Mouse (Mus musculus): ENCODE data around the gene Reep3. TPM values are rescaled to one million over a fixed set of nuclear protein-coding genes. Genes with fewer than 3 reads are reported as not detected.

Gene Reep3
- total and polyA plus RNA-seq, 3 experiments, result 21.8 to 23.3 (median 23.2) TPM

DNA sequence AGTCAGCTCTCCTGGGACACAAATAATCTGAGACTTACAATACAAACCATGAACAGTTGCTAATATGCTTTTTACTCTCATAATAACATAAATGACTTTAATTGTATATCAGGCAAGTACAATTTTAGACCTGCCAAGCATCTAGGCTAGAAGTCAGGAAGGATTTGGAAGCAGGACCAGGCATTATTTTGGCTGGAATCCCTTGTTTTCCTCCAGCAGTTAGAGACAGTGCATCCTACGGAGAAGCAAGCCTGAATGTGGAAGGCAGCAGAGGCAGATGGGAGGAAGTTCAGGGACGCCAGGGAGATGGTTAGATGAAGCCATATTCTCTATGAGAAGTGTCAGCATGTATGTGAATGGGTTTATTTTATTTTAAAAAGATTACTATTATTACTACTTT, 79.4 kb downstream of the Reep3 start:
- no peaks in the 10 kb centered on the region for H3K27me3 ChIP-seq (replicated peaks)
- no peak overlapping the region for H3K9ac ChIP-seq (ENCODE audit: insufficient read depth, low read depth)
- H3K4me2 ChIP-seq (ENCODE audit: insufficient read depth, low read depth, poor library complexity, severe bottlenecking), result no peak overlapping the region
- in situ Hi-C loops (cut with MboI; ENCODE audit: low pct_ligation_motif_present, low pct_unique_long_range_greater_than_20kb, low sequenced_read_pairs) (no loop called here), dilution Hi-C loops (cut with MboI; ENCODE audit: extremely low pct_ligation_motif_present, extremely low pct_unique_long_range_greater_than_20kb, low sequenced_read_pairs) (no loop called here)
- no peak for DNase-seq (ENCODE audit: extremely low read depth)
- no peak overlapping the region for H3K27ac ChIP-seq (ENCODE audit: insufficient read depth, low read depth)
- H3K4me3 ChIP-seq (replicated peaks in 1 of 3; ENCODE audit: low read depth in 2 of 3, low read length in 2 of 3, poor library complexity in 1 of 3), result no peak overlapping the region
- H3K79me2 ChIP-seq (replicated peaks; ENCODE audit: control insufficient read depth, extremely low read depth, insufficient read depth, poor library complexity, severe bottlenecking), result no peaks in the 10 kb centered on the region; the same call in 1 of the 2 replicates
- no peaks in the 10 kb centered on the region for H3K9me3 ChIP-seq (replicated peaks; ENCODE audit: low read length)
- TF ChIP-seq JUN (IDR thresholded peaks at IDR 0.05; ENCODE audit: insufficient read depth, low read depth, low read length) (no peak), TBP (conservative IDR thresholded peaks at IDR 0.05; ENCODE audit: low read depth, low read length) (no peak), POLR2A (IDR thresholded peaks at IDR 0.05; ENCODE audit: low read depth, low read length) (no peak), ELF1 (IDR thresholded peaks at IDR 0.05; ENCODE audit: low read depth, low read length) (no peak), MEF2A (IDR thresholded peaks at IDR 0.05; ENCODE audit: borderline replicate concordance, low read depth, low read length) (no peak), MAX (IDR thresholded peaks at IDR 0.05; ENCODE audit: low read length) (no peak), KAT2A (IDR thresholded peaks at IDR 0.05; ENCODE audit: insufficient replicate concordance, low read length) (no peak), CHD2 (IDR thresholded peaks at IDR 0.05; ENCODE audit: low read length) (no peak), NELFE (IDR thresholded peaks at IDR 0.05; ENCODE audit: low read depth, low read length) (no peak), IRF4 (IDR thresholded peaks at IDR 0.05; ENCODE audit: low read depth, low read length) (no peak), MXI1 (IDR thresholded peaks at IDR 0.05; ENCODE audit: low read depth, low read length) (no peak)
- H3K4me1 ChIP-seq (ENCODE audit: control insufficient read depth in 1 of 2, insufficient read depth in 2 of 2), result peaks cover 7 to 24% of the 10 kb centered on the region in 2 experiments
- H3K36me3 ChIP-seq (replicated peaks in 1 of 2; ENCODE audit: control insufficient read depth in 1 of 2, insufficient read depth in 1 of 2, low read length in 1 of 2), result peaks cover 38 to 68% of the 10 kb centered on the region in 2 experiments

DNA sequence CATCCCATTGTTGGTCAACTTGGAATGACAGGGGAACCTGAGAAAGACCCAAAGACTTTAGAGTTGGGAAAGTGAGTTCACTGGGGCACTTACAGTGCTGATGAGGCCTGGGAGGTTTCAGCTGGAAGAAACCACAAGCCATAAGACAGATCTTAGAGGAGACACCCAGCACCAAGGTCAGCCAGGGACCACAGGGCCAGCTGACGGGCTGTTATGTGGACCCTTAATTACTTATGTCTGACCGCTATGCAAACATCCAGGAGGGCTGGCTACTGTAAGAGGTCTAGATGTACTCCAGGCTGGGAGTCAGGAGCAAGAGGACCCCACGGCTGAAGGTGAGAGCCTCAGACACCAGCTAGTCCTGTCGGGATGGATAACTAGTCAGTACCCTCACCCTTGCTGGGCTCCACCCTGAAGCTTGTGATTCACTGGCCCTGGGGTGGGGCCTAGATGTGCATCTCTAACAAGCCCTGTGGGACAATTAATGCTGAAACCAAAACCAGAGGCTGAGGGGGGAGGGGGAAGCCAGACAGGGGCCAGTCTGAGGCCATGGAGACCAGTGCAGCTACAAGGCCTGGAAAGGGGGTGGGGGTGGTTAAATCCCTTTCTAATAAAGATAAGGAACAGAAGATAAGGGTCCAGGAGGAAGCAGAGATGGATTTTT, 80.0 kb downstream of the Reep3 start:
- peaks cover 7 to 24% of the 10 kb centered on the region in 2 experiments for H3K4me1 ChIP-seq (ENCODE audit: control insufficient read depth in 1 of 2, insufficient read depth in 2 of 2)
- no peak overlapping the region for H3K4me2 ChIP-seq (ENCODE audit: insufficient read depth, low read depth, poor library complexity, severe bottlenecking)
- no peak overlapping the region for H3K27ac ChIP-seq (ENCODE audit: insufficient read depth, low read depth)
- dilution Hi-C loops (cut with MboI; ENCODE audit: extremely low pct_ligation_motif_present, extremely low pct_unique_long_range_greater_than_20kb, low sequenced_read_pairs) (no loop called here), in situ Hi-C loops (cut with MboI; ENCODE audit: low pct_ligation_motif_present, low pct_unique_long_range_greater_than_20kb, low sequenced_read_pairs) (no loop called here)
- H3K9me3 ChIP-seq (replicated peaks; ENCODE audit: low read length), result no peaks in the 10 kb centered on the region
- H3K27me3 ChIP-seq (replicated peaks), result no peaks in the 10 kb centered on the region
- H3K4me3 ChIP-seq (replicated peaks in 1 of 3; ENCODE audit: low read depth in 2 of 3, low read length in 2 of 3, poor library complexity in 1 of 3), result no peak overlapping the region
- no peaks in the 10 kb centered on the region; the same call in 1 of the 2 replicates for H3K79me2 ChIP-seq (replicated peaks; ENCODE audit: control insufficient read depth, extremely low read depth, insufficient read depth, poor library complexity, severe bottlenecking)
- TF ChIP-seq MEF2A (IDR thresholded peaks at IDR 0.05; ENCODE audit: borderline replicate concordance, low read depth, low read length) (no peak), MXI1 (IDR thresholded peaks at IDR 0.05; ENCODE audit: low read depth, low read length) (no peak), USF1 (IDR thresholded peaks at IDR 0.05; ENCODE audit: low read depth, low read length) (no peak), CTCF (conservative IDR thresholded peaks at IDR 0.05 in 1 of 2, IDR thresholded peaks at IDR 0.05 in 1 of 2; ENCODE audit: low read depth in 2 of 2, low read length in 2 of 2) (no peak)
- no peak for DNase-seq (ENCODE audit: extremely low read depth)
- H3K36me3 ChIP-seq (replicated peaks in 1 of 2; ENCODE audit: control insufficient read depth in 1 of 2, insufficient read depth in 1 of 2, low read length in 1 of 2), result peaks cover 38 to 68% of the 10 kb centered on the region in 2 experiments
- H3K9ac ChIP-seq (ENCODE audit: insufficient read depth, low read depth), result no peak overlapping the region

DNA sequence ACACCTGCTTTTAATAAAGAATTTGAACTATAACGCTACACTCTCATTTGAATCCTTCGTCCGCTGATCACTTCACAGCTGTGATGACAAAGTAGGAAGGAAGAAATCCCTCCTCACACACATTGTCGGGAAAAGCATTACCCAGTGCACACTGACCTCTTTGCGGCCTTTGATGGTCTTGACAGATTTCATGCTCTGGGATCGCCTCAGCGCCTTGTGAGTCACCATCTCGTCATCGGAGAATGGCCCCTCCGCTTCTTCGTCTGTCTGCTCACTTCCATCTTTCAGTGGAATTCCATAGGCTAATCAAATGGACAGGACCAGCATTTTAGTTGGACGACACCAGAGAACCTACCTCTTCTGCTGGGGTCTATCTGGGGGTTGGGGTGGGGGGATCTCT, 82.0 kb downstream of the Reep3 start:
- Histone ChIP-seq H3K79me2 (replicated peaks; ENCODE audit: control insufficient read depth, extremely low read depth, insufficient read depth, poor library complexity, severe bottlenecking) (no peaks in the 10 kb centered on the region; the same call in 1 of the 2 replicates), H3K4me2 (ENCODE audit: insufficient read depth, low read depth, poor library complexity, severe bottlenecking) (no peak overlapping the region), H3K27ac (ENCODE audit: insufficient read depth, low read depth) (no peak overlapping the region), H3K9ac (ENCODE audit: insufficient read depth, low read depth) (no peak overlapping the region), H3K9me3 (replicated peaks; ENCODE audit: low read length) (no peaks in the 10 kb centered on the region), H3K4me1 (ENCODE audit: control insufficient read depth in 1 of 2, insufficient read depth in 2 of 2) (peaks cover 10 to 28% of the 10 kb centered on the region in 2 experiments), H3K27me3 (replicated peaks) (no peaks in the 10 kb centered on the region), H3K36me3 (replicated peaks in 1 of 2; ENCODE audit: control insufficient read depth in 1 of 2, insufficient read depth in 1 of 2, low read length in 1 of 2) (peaks cover 23 to 56% of the 10 kb centered on the region in 2 experiments), H3K4me3 (replicated peaks in 1 of 3; ENCODE audit: low read depth in 2 of 3, low read length in 2 of 3, poor library complexity in 1 of 3) (no peak overlapping the region)
- dilution Hi-C loops (cut with MboI; ENCODE audit: extremely low pct_ligation_motif_present, extremely low pct_unique_long_range_greater_than_20kb, low sequenced_read_pairs), result no loop called here
- in situ Hi-C loops (cut with MboI; ENCODE audit: low pct_ligation_motif_present, low pct_unique_long_range_greater_than_20kb, low sequenced_read_pairs), result no loop called here
- no peak for DNase-seq (ENCODE audit: extremely low read depth)
- TF ChIP-seq MAX (IDR thresholded peaks at IDR 0.05; ENCODE audit: low read length), result no peak
- TF ChIP-seq MAFK (IDR thresholded peaks at IDR 0.05; ENCODE audit: insufficient replicate concordance, low read length), result no peak
- no peak for TF ChIP-seq NRF1 (IDR thresholded peaks at IDR 0.05; ENCODE audit: low read depth, low read length)

All from CH12.LX (cell line).